Comparison of ENCODE assay signal across 8 mouse cellular contexts in the genomic region with DNA sequence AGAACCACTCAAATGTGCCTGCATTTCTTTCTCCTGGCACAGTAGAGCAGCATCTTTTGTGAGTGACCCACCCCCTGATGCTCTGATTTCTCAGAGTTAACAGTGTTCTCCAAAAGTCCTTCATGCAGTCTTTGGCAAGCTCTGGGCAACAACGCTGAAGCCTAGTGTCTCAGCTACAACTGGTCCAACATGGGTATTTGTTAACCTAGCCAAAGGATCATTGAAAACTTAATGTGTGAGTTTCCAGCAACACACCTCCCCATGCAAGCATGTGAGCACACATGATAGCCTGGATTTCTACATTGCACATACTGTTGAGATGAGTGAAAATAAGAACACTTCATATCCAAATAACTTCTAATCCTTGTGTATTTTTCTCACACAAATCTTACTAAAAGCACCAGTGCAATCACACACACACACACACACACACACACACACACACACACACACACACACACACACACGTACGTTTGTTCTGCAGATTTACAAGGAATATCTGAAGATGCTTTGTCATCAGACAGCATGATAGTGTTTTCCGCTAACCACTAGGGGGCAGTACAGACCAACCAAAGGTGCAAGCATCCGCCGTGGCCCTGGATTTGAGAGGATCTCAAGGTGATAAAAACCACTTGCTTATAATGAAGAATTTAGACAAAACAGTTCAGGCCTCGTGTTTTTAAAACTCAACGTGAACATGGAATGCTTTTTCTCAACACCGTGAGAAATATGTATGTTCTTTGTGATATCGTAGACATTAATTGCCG. TPM values are rescaled to one million over a fixed set of nuclear protein-coding genes. Genes with fewer than 3 reads are reported as not detected.
DNase-seq lines count a peak whose midpoint lies in the region; ATAC-seq lines count a peak whose summit lies in the region.

No protein-coding gene starts in this region.

- H3K36me3 ChIP-seq in forebrain, embryonic 12.5 days (replicated peaks): no peaks in the 10 kb centered on the region

- H3K27me3 ChIP-seq in forebrain, embryonic 12.5 days: no peaks in the 10 kb centered on the region

- peaks cover 25% of the 10 kb centered on the region for H3K4me1 ChIP-seq in forebrain, embryonic 12.5 days

- intact Hi-C loops in heart, postnatal 36 days (cut with DNase I): loop anchor here (5.0 kb wide), 2 partner anchors 71 to 356 kb away; partner anchors contain the start of gene Tanc1

- WGBS in forebrain, embryonic 12.5 days: 21% methylated on average over 11 of the region's 11 CpGs

- H3K4me3 ChIP-seq in forebrain, embryonic 12.5 days (replicated peaks): no peak overlapping the region

- H3K9ac ChIP-seq in forebrain, embryonic 12.5 days: no peak overlapping the region

- no peaks in the 10 kb centered on the region for H3K9me3 ChIP-seq in forebrain, embryonic 12.5 days

- no peak overlapping the region for H3K4me2 ChIP-seq in forebrain, embryonic 12.5 days

- peak; percentile 75 for ATAC-seq in forebrain, embryonic 12.5 days (ENCODE audit: low FRiP score)

- no peak overlapping the region for H3K27ac ChIP-seq in forebrain, embryonic 12.5 days

- peak; percentile 53 for DNase-seq in MEL-GATA-1-ER (ENCODE audit: extremely low read depth, low read depth)
- peak; percentile 60 for DNase-seq in c-Kit-positive CD71-negative TER-119-negative erythroid progenitor cells, embryonic 14.5 days (ENCODE audit: low read depth)
- DNase-seq in heart, postnatal 36 days: peak; percentile 79 to 81
- DNase-seq in layer of hippocampus, adult 9-10 months (ENCODE audit: low spot score): peak; percentile 69
- peak; percentile 88 for DNase-seq in lung, postnatal 14 days
- peak; percentile 73 for DNase-seq in retina, postnatal 7 days (ENCODE audit: low read depth, low spot score)
- peak; percentile 85 for DNase-seq in urinary bladder, postnatal 25 days (ENCODE audit: low spot score)

RNA-seq across cellular contexts. Expression of gene Dapl1, which starts 56.9 kb away (rescaled TPM):
- polyA plus RNA-seq in forebrain, embryonic 12.5 days (2016; fragmentation: Nextera tagmentation; extraction: Ambion mirVana): 0.61 and 0.77 TPM in 2 replicates
- total RNA-seq in heart, postnatal 36 days (2021): not detected
